Mouse (Mus musculus) hindbrain, postnatal 0 days (tissue): ENCODE measurements around the gene Ppp2r2c. TPM values are rescaled to one million over a fixed set of nuclear protein-coding genes. Genes with fewer than 3 reads are reported as not detected.

Experiments
- ATAC-seq: fragments of 200-750 bp; cut with Nextera tagmentation; 2 replicates; pipeline ENCODE4 v1.8.0; 2017; ENCODE audit warnings: mild to moderate bottlenecking, moderate TSS enrichment, moderate library complexity
- DNase-seq: peaks from one replicate; pipeline ENCODE4 v3.0.0-alpha.2; 2015; ENCODE audit warnings: low spot score
- H3K27ac ChIP-seq: fragments of 300-500 bp; sonication (generic); 2 replicates; pipeline ENCODE4 v1.5.1; 2014; ENCODE audit warnings: mild to moderate bottlenecking
- H3K27me3 ChIP-seq: fragments of 300-500 bp; sonication (generic); 2 replicates; pipeline ENCODE4 v1.6.1; 2014; ENCODE audit warnings: low read length, mixed read lengths; ENCODE audit not compliant: insufficient read depth
- H3K36me3 ChIP-seq: fragments of 300-500 bp; sonication (generic); 2 replicates; pipeline ENCODE4 v1.6.1; 2014; ENCODE audit warnings: low read length, mixed read lengths; ENCODE audit not compliant: insufficient read depth
- H3K4me1 ChIP-seq: fragments of 300-500 bp; sonication (generic); 2 replicates; pipeline ENCODE4 v1.6.1; 2014; ENCODE audit warnings: antibody characterized with exemption, low read length, mixed read lengths; ENCODE audit not compliant: insufficient read depth
- H3K4me2 ChIP-seq: fragments of 300-500 bp; sonication (generic); 2 replicates; pipeline ENCODE4 v1.6.1; 2014; ENCODE audit warnings: low read depth, mild to moderate bottlenecking, low read length, moderate library complexity, mixed read lengths
- H3K4me3 ChIP-seq: fragments of 300-500 bp; sonication (generic); 2 replicates; pipeline ENCODE4 v1.5.1; 2014; ENCODE audit warnings: low read length
- H3K9ac ChIP-seq: fragments of 300-500 bp; sonication (generic); replicated peaks from 2 replicates; pipeline ENCODE4 v1.6.1; 2014; ENCODE audit warnings: mild to moderate bottlenecking, low read length, moderate library complexity, mixed read lengths
- H3K9me3 ChIP-seq: fragments of 300-500 bp; sonication (generic); 2 replicates; pipeline ENCODE4 v1.6.1; 2016; ENCODE audit warnings: low read length, mixed read lengths
- CTCF ChIP-seq: IDR thresholded peaks from 2 replicates; pipeline ENCODE4 v1.5.1; 2016; ENCODE audit warnings: antibody characterized with exemption, control low read depth, low read depth
- WGBS: fragments of 180-500 bp; shearing (Covaris S2); extraction: QIAGEN DNeasy Blood & Tissue Kit; methylation state at CpG from one replicate; pipeline ENCODE4 v1.1.7; 2014; 5-methylcytosine and 5-hydroxymethylcytosine counted together
- polyA plus RNA-seq: library from polyadenylated mRNA; unstranded; fragments of >200 nt; fragmentation: Nextera tagmentation; extraction: Ambion mirVana; gene quantifications from 2 replicates; pipeline ENCODE4 v1.2.1, GENCODE M21; 2015
- total RNA-seq: library from RNA; depleted of rRNA; stranded (reverse); fragments of >200 nt; gene quantifications from 2 replicates; pipeline ENCODE4 v1.2.3, GENCODE M21; 2014

Gene Ppp2r2c
- total and polyA plus RNA-seq, 2 experiments from 2014 or later, result 103 to 263 TPM

- peak overlapping the region; percentile 33 for H3K9ac ChIP-seq
- H3K27me3 ChIP-seq, result no peaks in the 10 kb centered on the region
- H3K4me1 ChIP-seq, result peaks cover 37% of the 10 kb centered on the region
- H3K27ac ChIP-seq, result peak overlapping the region; percentile 82
- TF ChIP-seq CTCF, result no peak
- peak; percentile 44; the same call in 1 of the 2 replicates for ATAC-seq
- no peak overlapping the region for H3K4me2 ChIP-seq
- H3K36me3 ChIP-seq, result no peaks in the 10 kb centered on the region
- DNase-seq, result peak; percentile 40
- WGBS, result 32% methylated on average over 9 of the region's 9 CpGs
- H3K4me3 ChIP-seq, result no peak overlapping the region
- no peaks in the 10 kb centered on the region for H3K9me3 ChIP-seq
Observed at GRCm38 (mm10) chr5:36887299-36887988, 19.1 kb downstream of the Ppp2r2c start.

- ATAC-seq (peak; percentile 19; the same call in 1 of the 2 replicates), DNase-seq (peak; percentile 49)
- H3K36me3 ChIP-seq, result no peaks in the 10 kb centered on the region
- H3K4me2 ChIP-seq, result no peak overlapping the region
- no peaks in the 10 kb centered on the region for H3K27me3 ChIP-seq
- no peaks in the 10 kb centered on the region for H3K9me3 ChIP-seq
- no peak for TF ChIP-seq CTCF
- peak overlapping the region; percentile 82; the same call in 1 of the 2 replicates for H3K27ac ChIP-seq
- H3K4me1 ChIP-seq, result peaks cover 46% of the 10 kb centered on the region
- H3K4me3 ChIP-seq, result no peak overlapping the region
- 68% methylated on average over 8 of the region's 8 CpGs for WGBS
- no peak overlapping the region for H3K9ac ChIP-seq
Observed at GRCm38 (mm10) chr5:36888501-36888900, 20.2 kb downstream of the Ppp2r2c start.

GRCm38 (mm10) chr5:36888911-36889310 is 20.6 kb downstream of the Ppp2r2c start:
- TF ChIP-seq CTCF, result no peak
- H3K36me3 ChIP-seq, result no peaks in the 10 kb centered on the region
- no peaks in the 10 kb centered on the region for H3K27me3 ChIP-seq
- DNase-seq, result no peak
- 60% methylated on average over 11 of the region's 11 CpGs for WGBS
- H3K4me2 ChIP-seq, result no peak overlapping the region
- H3K9me3 ChIP-seq, result no peaks in the 10 kb centered on the region
- peak overlapping the region; percentile 82; the same call in 1 of the 2 replicates for H3K27ac ChIP-seq
- no peak for ATAC-seq
- peaks cover 47% of the 10 kb centered on the region for H3K4me1 ChIP-seq
- H3K9ac ChIP-seq, result no peak overlapping the region
- no peak overlapping the region for H3K4me3 ChIP-seq

GRCm38 (mm10) chr5:36889380-36889886 is 21.1 kb downstream of the Ppp2r2c start:
- no peak for DNase-seq
- Histone ChIP-seq H3K27ac (peak overlapping the region; percentile 82; the same call in 1 of the 2 replicates), H3K9me3 (no peaks in the 10 kb centered on the region), H3K9ac (no peak overlapping the region), H3K27me3 (no peaks in the 10 kb centered on the region), H3K4me3 (no peak overlapping the region), H3K36me3 (no peaks in the 10 kb centered on the region), H3K4me1 (peaks cover 49% of the 10 kb centered on the region), H3K4me2 (no peak overlapping the region)
- no peak for ATAC-seq
- WGBS, result 74% methylated on average over 2 of the region's 2 CpGs
- no peak for TF ChIP-seq CTCF

- H3K4me3 ChIP-seq, result no peak overlapping the region
- DNase-seq, result peak; percentile 62
- ATAC-seq, result no peak
- no peaks in the 10 kb centered on the region for H3K9me3 ChIP-seq
- 19% methylated on average over 9 of the region's 9 CpGs for WGBS
- peaks cover 59% of the 10 kb centered on the region for H3K4me1 ChIP-seq
- H3K36me3 ChIP-seq, result no peaks in the 10 kb centered on the region
- H3K27ac ChIP-seq, result peak overlapping the region; percentile 59; the same call in 1 of the 2 replicates
- peak overlapping the region; percentile 13; the same call in 1 of the 2 replicates for H3K4me2 ChIP-seq
- no peaks in the 10 kb centered on the region for H3K27me3 ChIP-seq
- H3K9ac ChIP-seq, result peak overlapping the region; percentile 17; the same call in 1 of the 2 replicates
- TF ChIP-seq CTCF, result no peak
Observed at GRCm38 (mm10) chr5:36890794-36891193, 22.5 kb downstream of the Ppp2r2c start.

GRCm38 (mm10) chr5:36891793-36892470 is 23.6 kb downstream of the Ppp2r2c start:
- Histone ChIP-seq H3K27ac (peak overlapping the region; percentile 59; the same call in 1 of the 2 replicates), H3K4me1 (peaks cover 60% of the 10 kb centered on the region), H3K9ac (no peak overlapping the region)

More at GRCm38 (mm10) chr5:36891793-36892470, 23.6 kb downstream of the Ppp2r2c start:
- no peak for TF ChIP-seq CTCF
- Histone ChIP-seq H3K27me3 (no peaks in the 10 kb centered on the region), H3K4me3 (no peak overlapping the region), H3K9me3 (no peaks in the 10 kb centered on the region), H3K4me2 (no peak overlapping the region), H3K36me3 (no peaks in the 10 kb centered on the region)
- no peak for ATAC-seq
- WGBS, result 33% methylated on average over 4 of the region's 4 CpGs
- DNase-seq, result no peak
